Mouse (Mus musculus) hematopoietic multipotent progenitor cell, adult 10-12 weeks (in vitro differentiated cells): ENCODE data around the gene Pusl1. TPM values are rescaled to one million over a fixed set of nuclear protein-coding genes. Genes with fewer than 3 reads are reported as not detected.

ENCODE experiments used
- polyA plus RNA-seq: library from polyadenylated mRNA; stranded (reverse); fragments of >175 nt; gene quantifications from 2 replicates; pipeline ENCODE4 v1.2.3, GENCODE M21; 2012; ENCODE audit warnings: low replicate concordance

The Pusl1 gene
- polyA plus RNA-seq: 79.0 and 302 TPM in 2 replicates

GRCm38 (mm10) chr4:155891551-155892001 is at the start of gene Pusl1, which contains the start of gene Acap3:
Pusl1 (minus strand) TSS chr4:155891781.
Acap3 (plus strand) TSS chr4:155891822.

GRCm38 (mm10) chr4:155869317-155870033 is 22.1 kb downstream of the Pusl1 start, which contains the start of the genes Cptp and Ints11:
Cptp (minus strand) TSS chr4:155869440.
Ints11 (plus strand) TSS chr4:155869546.

GRCm38 (mm10) chr4:155863001-155863400 is 28.6 kb downstream of the Pusl1 start, which contains the start of gene Tas1r3:
Tas1r3 (minus strand) TSS chr4:155863362.

GRCm38 (mm10) chr4:155846871-155847578 is 44.6 kb downstream of the Pusl1 start, which contains the start of gene Dvl1:
Dvl1 (plus strand) TSS chr4:155847402.

GRCm38 (mm10) chr4:155839483-155839910 is 52.1 kb downstream of the Pusl1 start, which contains the start of gene Mxra8:
Mxra8 (plus strand) TSS chr4:155839680.

Other genes starting within 250 kb of the Pusl1 start
- gene Gm10563, start 246.4 kb downstream of the Pusl1 start, polyA plus RNA-seq: not detected in 2 replicates
- 1.5 and 2.2 TPM in 2 replicates for gene Mmp23, start 238.4 kb downstream of the Pusl1 start, polyA plus RNA-seq
- 38.8 and 73.8 TPM in 2 replicates for gene Mib2, start 222.6 kb downstream of the Pusl1 start, polyA plus RNA-seq
- 9.1 and 13.0 TPM in 2 replicates for gene Fndc10, start 197.4 kb downstream of the Pusl1 start, polyA plus RNA-seq
- gene Ssu72, start 187.0 kb downstream of the Pusl1 start, polyA plus RNA-seq: 37.5 and 73.4 TPM in 2 replicates
- 0.86 and 1.6 TPM in 2 replicates for gene Tmem240, start 157.0 kb downstream of the Pusl1 start, polyA plus RNA-seq
- gene Atad3a, start 130.7 kb downstream of the Pusl1 start, polyA plus RNA-seq: 22.2 and 23.8 TPM in 2 replicates
- 0.28 and 1.3 TPM in 2 replicates for gene Vwa1, start 117.1 kb downstream of the Pusl1 start, polyA plus RNA-seq
- gene Tmem88b, start 105.9 kb downstream of the Pusl1 start, polyA plus RNA-seq: 0.06 TPM in 1 of 2 replicates, not detected in the other
- 0.10 TPM in 1 of 2 replicates, not detected in the other for gene Ankrd65, start 101.3 kb downstream of the Pusl1 start, polyA plus RNA-seq
- gene Mrpl20, start 88.9 kb downstream of the Pusl1 start, polyA plus RNA-seq: 6.3 and 19.8 TPM in 2 replicates
- gene Ccnl2, start 79.3 kb downstream of the Pusl1 start, polyA plus RNA-seq: 56.5 and 59.9 TPM in 2 replicates
- gene Aurkaip1, start 60.5 kb downstream of the Pusl1 start, polyA plus RNA-seq: 177 and 209 TPM in 2 replicates
- 2.6 and 5.3 TPM in 2 replicates for gene Mxra8, start 52.1 kb downstream of the Pusl1 start, polyA plus RNA-seq
- gene Dvl1, start 44.4 kb downstream of the Pusl1 start, polyA plus RNA-seq: 89.3 and 201 TPM in 2 replicates
- gene Tas1r3, start 28.4 kb downstream of the Pusl1 start, polyA plus RNA-seq: 0.25 and 0.37 TPM in 2 replicates
- gene Cptp, start 22.3 kb downstream of the Pusl1 start, polyA plus RNA-seq: 1.6 and 4.5 TPM in 2 replicates
- 13.3 and 23.2 TPM in 2 replicates for gene Ints11, start 22.2 kb downstream of the Pusl1 start, polyA plus RNA-seq
- gene Acap3, start within 50 bp of the Pusl1 start, polyA plus RNA-seq: 30.5 and 52.0 TPM in 2 replicates
- 43.7 and 73.5 TPM in 2 replicates for gene Ube2j2, start 52.0 kb upstream of the Pusl1 start, polyA plus RNA-seq
- gene C1qtnf12, start 70.5 kb upstream of the Pusl1 start, polyA plus RNA-seq: 28.3 and 36.5 TPM in 2 replicates
- 2.3 and 3.4 TPM in 2 replicates for gene B3galt6, start 100.9 kb upstream of the Pusl1 start, polyA plus RNA-seq
- gene Sdf4, start 101.1 kb upstream of the Pusl1 start, polyA plus RNA-seq: 64.0 and 98.8 TPM in 2 replicates
- 10.9 and 18.7 TPM in 2 replicates for gene Tnfrsf4, start 122.1 kb upstream of the Pusl1 start, polyA plus RNA-seq
- gene Tnfrsf18, start 134.4 kb upstream of the Pusl1 start, polyA plus RNA-seq: 31.9 and 46.2 TPM in 2 replicates
- not detected in 2 replicates for gene Ttll10, start 167.6 kb upstream of the Pusl1 start, polyA plus RNA-seq
- gene 9430015G10Rik, start 218.2 kb upstream of the Pusl1 start, polyA plus RNA-seq: 11.6 and 15.9 TPM in 2 replicates
- 0.33 and 0.59 TPM in 2 replicates for gene Rnf223, start 238.7 kb upstream of the Pusl1 start, polyA plus RNA-seq